Mouse (Mus musculus): ENCODE data around the gene Ywhae. TPM values are rescaled to one million over a fixed set of nuclear protein-coding genes. Genes with fewer than 3 reads are reported as not detected.

Ywhae gene
- polyA plus RNA-seq, 1 experiment from 2014 or later = 1,323 TPM

- Histone ChIP-seq H3K36me3 (no peaks in the 10 kb centered on the region), H3K4me1 (replicated peaks) (peaks cover 8% of the 10 kb centered on the region), H3K4me3 (no peak overlapping the region), H3K9me3 (no peaks in the 10 kb centered on the region), H3K27me3 (ENCODE audit: insufficient read depth, poor library complexity, severe bottlenecking) (no peaks in the 10 kb centered on the region), H3K27ac (peak overlapping the region; percentile 57)
- DNase-seq (ENCODE audit: low spot score) = no peak
- WGBS = 46% methylated on average over 5 of the region's 5 CpGs
Measured at GRCm38 (mm10) chr11:75807486-75807885, 74.8 kb downstream of the Ywhae start.

- Histone ChIP-seq H3K4me1 (replicated peaks) (peaks cover 15% of the 10 kb centered on the region), H3K27ac (no peak overlapping the region), H3K9me3 (no peaks in the 10 kb centered on the region), H3K27me3 (ENCODE audit: insufficient read depth, poor library complexity, severe bottlenecking) (no peaks in the 10 kb centered on the region), H3K4me3 (no peak overlapping the region), H3K36me3 (no peaks in the 10 kb centered on the region)
- no peak for DNase-seq (ENCODE audit: low spot score)
- 91% methylated on average over 3 of the region's 3 CpGs for WGBS
Measured at GRCm38 (mm10) chr11:75810526-75810925, 77.9 kb downstream of the Ywhae start.

- H3K27me3 ChIP-seq (ENCODE audit: insufficient read depth, poor library complexity, severe bottlenecking) = no peaks in the 10 kb centered on the region
- H3K4me1 ChIP-seq (replicated peaks) = peaks cover 16% of the 10 kb centered on the region
- 62% methylated on average over 3 of the region's 3 CpGs for WGBS
- no peaks in the 10 kb centered on the region for H3K9me3 ChIP-seq
- DNase-seq (ENCODE audit: low spot score) = no peak
- H3K36me3 ChIP-seq = no peaks in the 10 kb centered on the region
- peak overlapping the region; percentile 29; the same call in 1 of the 2 replicates for H3K27ac ChIP-seq
- no peak overlapping the region for H3K4me3 ChIP-seq
Measured at GRCm38 (mm10) chr11:75811900-75812299, 79.2 kb downstream of the Ywhae start.

- no peak overlapping the region for H3K4me3 ChIP-seq
- no peaks in the 10 kb centered on the region for H3K27me3 ChIP-seq (ENCODE audit: insufficient read depth, poor library complexity, severe bottlenecking)
- peaks cover 21% of the 10 kb centered on the region for H3K4me1 ChIP-seq (replicated peaks)
- DNase-seq (ENCODE audit: low spot score) = no peak
- WGBS = 55% methylated on average over 10 of the region's 10 CpGs
- no peak overlapping the region for H3K27ac ChIP-seq
- H3K9me3 ChIP-seq = no peaks in the 10 kb centered on the region
- H3K36me3 ChIP-seq = no peaks in the 10 kb centered on the region
Measured at GRCm38 (mm10) chr11:75813085-75813484, 80.4 kb downstream of the Ywhae start.

Other genes starting within 250 kb of the Ywhae start
- 74.8 and 78.1 TPM in 2 replicates for gene Prpf8, start 246.1 kb upstream of the Ywhae start, polyA plus RNA-seq (2016; fragmentation: Nextera tagmentation; extraction: Ambion mirVana)
- gene Rilp, start 222.8 kb upstream of the Ywhae start, polyA plus RNA-seq (2016; fragmentation: Nextera tagmentation; extraction: Ambion mirVana) = 0.35 and 0.65 TPM in 2 replicates
- gene Scarf1, start 219.3 kb upstream of the Ywhae start, polyA plus RNA-seq (2016; fragmentation: Nextera tagmentation; extraction: Ambion mirVana) = 4.9 and 6.4 TPM in 2 replicates
- gene Slc43a2, start 201.2 kb upstream of the Ywhae start, polyA plus RNA-seq (2016; fragmentation: Nextera tagmentation; extraction: Ambion mirVana) = 5.2 and 7.1 TPM in 2 replicates
- 68.8 and 80.6 TPM in 2 replicates for gene Pitpna, start 144.8 kb upstream of the Ywhae start, polyA plus RNA-seq (2016; fragmentation: Nextera tagmentation; extraction: Ambion mirVana)
- 20.6 and 24.9 TPM in 2 replicates for gene Inpp5k, start 101.9 kb upstream of the Ywhae start, polyA plus RNA-seq (2016; fragmentation: Nextera tagmentation; extraction: Ambion mirVana)
- 16.4 and 19.0 TPM in 2 replicates for gene Myo1c, start 82.4 kb upstream of the Ywhae start, polyA plus RNA-seq (2016; fragmentation: Nextera tagmentation; extraction: Ambion mirVana)
- 107 and 122 TPM in 2 replicates for gene Crk, start 53.6 kb upstream of the Ywhae start, polyA plus RNA-seq (2016; fragmentation: Nextera tagmentation; extraction: Ambion mirVana)
- 0.39 and 0.45 TPM in 2 replicates for gene Doc2b, start 63.2 kb downstream of the Ywhae start, polyA plus RNA-seq (2016; fragmentation: Nextera tagmentation; extraction: Ambion mirVana)
- 2.1 and 2.4 TPM in 2 replicates for gene Rph3al, start 205.6 kb downstream of the Ywhae start, polyA plus RNA-seq (2016; fragmentation: Nextera tagmentation; extraction: Ambion mirVana)

Measured in hindbrain, embryonic 10.5 days (tissue).